Mouse (Mus musculus): ENCODE data around the gene B3glct.

- no peak for TF ChIP-seq POLR2A (IDR thresholded peaks at IDR 0.05; ENCODE audit: borderline replicate concordance, low read depth, low read length)
- no peak for TF ChIP-seq CTCF (IDR thresholded peaks at IDR 0.05; ENCODE audit: low read depth, low read length)
Measured at GRCm38 (mm10) chr5:149753073-149753472, 75.0 kb downstream of the B3glct start.
